Mouse (Mus musculus): ENCODE results near the gene Fgf4.

Gene Fgf4

DNA sequence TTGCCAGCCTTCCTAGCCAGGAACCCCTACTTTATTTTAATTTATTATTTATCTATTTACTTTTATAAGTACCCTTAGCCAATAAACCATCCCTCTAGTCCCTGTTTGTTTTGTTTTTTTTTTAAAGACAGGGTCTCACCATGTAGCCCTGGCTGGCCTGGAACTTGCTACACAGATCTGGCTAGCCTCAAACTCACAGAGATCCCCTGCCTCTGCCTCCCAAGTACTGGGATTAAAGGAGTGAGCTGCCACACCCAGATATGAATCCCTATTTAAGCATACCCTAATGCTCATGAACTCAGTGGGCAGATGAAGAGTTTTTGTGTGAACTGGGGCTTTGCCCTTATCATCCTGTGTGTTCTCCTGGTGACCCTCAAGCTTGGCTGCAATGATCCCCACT is at the start of gene Fgf4:
Fgf4 (plus strand) TSS at position 301 of the 400 bp plus-strand sequence.
- no peak for DNase-seq (ENCODE audit: low read depth in 2 of 2, low spot score in 2 of 2)

DNA sequence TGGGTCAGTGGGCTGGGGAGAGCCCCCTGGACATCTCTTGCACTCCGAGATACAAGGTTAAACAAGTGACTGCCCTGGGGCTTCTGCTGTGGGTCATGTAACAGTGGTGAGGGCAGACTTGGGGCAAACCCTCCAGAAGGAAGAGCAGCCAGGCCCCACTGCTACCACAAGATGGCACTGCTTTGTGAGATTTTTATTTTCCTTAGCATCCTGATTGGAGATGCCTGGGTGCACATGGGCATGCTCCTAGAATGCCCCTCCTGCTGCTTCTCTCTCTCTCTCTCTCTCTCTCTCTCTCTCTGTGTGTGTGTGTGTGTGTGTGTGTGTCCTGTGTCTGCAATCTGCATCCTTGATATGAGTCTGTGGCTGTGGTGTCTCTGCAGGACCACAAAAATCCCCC is 48.7 kb upstream of the Fgf4 start:
- no peak for DNase-seq (ENCODE audit: low read depth in 2 of 2, low spot score in 2 of 2)

- no peak for DNase-seq (ENCODE audit: low read depth in 2 of 2, low spot score in 2 of 2)
Measured at GRCm38 (mm10) chr7:144807036-144807435, 40.1 kb upstream of the Fgf4 start.

DNA sequence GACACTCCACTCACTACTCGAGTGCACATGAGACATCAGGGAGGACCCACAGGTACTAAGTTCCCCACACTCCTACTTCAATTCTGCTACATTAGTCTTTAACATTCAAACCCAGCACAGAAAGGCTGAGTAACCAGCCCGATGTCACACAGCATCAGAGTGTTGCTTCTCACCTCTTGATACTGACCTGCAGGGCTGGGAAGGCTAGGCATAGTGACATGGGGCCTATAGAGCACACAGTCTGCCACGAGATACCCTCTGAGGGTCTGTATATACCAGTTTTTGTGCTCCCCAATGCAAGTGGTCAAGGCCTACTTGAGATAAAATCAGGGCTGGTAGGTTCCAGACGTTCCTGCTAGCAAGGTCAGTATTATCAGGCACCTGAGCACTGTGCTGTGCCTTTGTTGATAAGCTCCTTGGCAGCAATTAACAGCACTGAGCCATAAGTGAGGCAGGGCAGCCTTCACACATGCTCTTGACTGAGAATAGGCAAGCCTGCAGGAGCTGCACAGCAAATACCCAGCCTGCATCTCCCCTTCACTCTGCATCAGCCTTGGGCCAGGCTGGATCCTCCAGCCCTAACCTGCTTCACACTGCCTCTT is 39.1 kb upstream of the Fgf4 start:
- DNase-seq (ENCODE audit: low read depth in 2 of 2, low spot score in 2 of 2) = no peak

DNA sequence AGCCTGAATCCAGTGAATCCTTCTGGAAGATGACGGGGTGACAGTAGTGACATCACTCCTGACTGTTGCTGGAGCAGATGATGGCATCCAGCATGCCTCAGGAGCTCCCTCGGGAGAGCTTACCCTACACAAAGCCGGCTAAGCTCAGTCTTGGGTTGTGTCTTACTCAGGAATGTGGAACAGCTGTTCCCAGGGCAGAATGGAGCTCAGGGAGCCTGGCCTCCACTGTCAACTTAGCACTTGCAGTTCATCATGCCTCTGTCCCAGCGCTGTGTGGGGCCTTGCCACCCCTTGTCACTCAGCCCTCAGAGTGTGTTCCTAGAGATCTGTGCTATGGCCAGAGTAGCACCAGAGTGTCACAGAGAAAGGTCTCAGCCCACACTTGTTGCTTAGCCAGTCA is 35.6 kb upstream of the Fgf4 start:
- DNase-seq (ENCODE audit: low read depth in 2 of 2, low spot score in 2 of 2) = no peak

DNA sequence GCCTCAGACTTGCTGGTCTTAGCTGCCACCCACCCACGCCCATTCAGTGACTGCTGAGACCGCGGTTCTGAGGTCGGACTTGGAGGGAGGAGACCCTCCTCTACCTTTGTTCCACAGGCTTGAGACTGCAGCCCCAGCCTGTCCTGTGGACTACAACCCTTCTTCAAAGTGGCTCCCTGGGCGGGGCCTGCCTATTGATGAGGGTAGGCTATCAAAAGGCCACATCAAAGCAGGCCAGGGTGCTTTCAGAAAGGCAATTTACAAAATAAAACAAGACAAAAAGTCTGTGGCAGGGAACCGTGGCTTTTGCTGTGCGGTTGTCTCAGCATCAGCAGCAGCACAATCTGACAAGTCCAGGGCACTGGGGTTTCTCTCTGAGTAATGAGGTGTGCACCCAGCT is 25.3 kb upstream of the Fgf4 start:
- DNase-seq (ENCODE audit: low read depth in 2 of 2, low spot score in 2 of 2) = no peak

- DNase-seq (ENCODE audit: low read depth in 2 of 2, low spot score in 2 of 2) = no peak
Measured at GRCm38 (mm10) chr7:144823988-144824387, 23.2 kb upstream of the Fgf4 start.

GRCm38 (mm10) chr7:144828369-144828768 is 18.8 kb upstream of the Fgf4 start:
- DNase-seq (ENCODE audit: low read depth in 2 of 2, low spot score in 2 of 2) = no peak

DNA sequence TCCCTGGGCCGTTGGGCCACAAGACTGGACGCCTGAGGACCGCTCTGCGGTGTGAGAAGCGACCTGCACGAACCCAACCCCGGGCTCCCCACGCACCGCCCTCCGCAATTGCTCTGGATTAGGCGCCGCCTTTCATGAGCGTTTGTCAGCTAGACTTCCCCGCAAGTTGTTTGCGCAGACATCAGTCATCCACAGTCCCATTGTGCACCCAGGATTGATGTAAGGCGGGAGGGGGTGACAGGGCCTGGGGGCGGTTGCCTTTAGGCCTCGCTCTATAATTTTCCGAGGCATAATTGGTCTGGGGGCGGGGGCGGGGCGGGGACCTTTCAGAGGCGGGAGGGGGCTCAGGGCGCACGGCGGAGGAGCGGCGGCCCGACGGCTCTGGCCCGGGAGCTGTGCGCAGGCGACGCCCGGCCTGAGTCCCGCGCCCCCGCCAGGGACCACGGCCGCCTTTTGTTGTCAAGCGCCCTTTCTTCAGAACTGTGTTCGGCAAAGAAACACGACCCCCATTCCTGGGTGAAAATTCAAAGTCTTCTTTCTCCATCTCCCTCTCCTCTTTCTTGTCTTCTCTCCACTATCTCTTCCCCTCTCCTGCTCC is 9.2 kb upstream of the Fgf4 start, which contains the start of gene Fgf3:
Fgf3 (plus strand) TSS at position 193 of the 598 bp plus-strand sequence.
- DNase-seq (ENCODE audit: low read depth in 2 of 2, low spot score in 2 of 2) = no peak

GRCm38 (mm10) chr7:144838522-144839503 is 8.4 kb upstream of the Fgf4 start:
- DNase-seq (ENCODE audit: low read depth in 2 of 2, low spot score in 2 of 2) = no peak

- DNase-seq (ENCODE audit: low read depth in 2 of 2, low spot score in 2 of 2) = peak in 1 of 2 experiments; percentile 20
Measured at GRCm38 (mm10) chr7:144846158-144846557, 1.0 kb upstream of the Fgf4 start.

DNA sequence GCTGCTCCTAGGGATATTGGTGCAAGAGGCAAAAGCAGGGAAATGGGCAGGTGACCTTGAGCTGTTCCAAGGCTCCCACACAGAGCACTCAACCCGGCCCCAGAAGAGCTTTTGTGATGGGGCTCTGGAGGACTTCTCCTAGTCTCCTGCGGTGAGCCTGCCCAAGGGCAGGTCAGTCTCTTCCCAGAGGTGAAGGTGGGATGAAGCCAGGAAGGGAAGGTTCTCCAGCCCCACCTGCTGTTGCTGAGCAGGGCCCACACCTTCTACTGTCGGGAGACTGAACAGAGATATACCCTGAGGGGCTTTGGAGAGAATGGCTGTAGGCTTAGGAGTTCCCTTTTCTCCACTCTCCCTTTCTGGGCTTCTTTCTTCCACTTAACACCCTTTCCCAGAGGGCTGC is 4.2 kb downstream of the Fgf4 start:
- DNase-seq (ENCODE audit: low read depth in 2 of 2, low spot score in 2 of 2) = no peak

DNA sequence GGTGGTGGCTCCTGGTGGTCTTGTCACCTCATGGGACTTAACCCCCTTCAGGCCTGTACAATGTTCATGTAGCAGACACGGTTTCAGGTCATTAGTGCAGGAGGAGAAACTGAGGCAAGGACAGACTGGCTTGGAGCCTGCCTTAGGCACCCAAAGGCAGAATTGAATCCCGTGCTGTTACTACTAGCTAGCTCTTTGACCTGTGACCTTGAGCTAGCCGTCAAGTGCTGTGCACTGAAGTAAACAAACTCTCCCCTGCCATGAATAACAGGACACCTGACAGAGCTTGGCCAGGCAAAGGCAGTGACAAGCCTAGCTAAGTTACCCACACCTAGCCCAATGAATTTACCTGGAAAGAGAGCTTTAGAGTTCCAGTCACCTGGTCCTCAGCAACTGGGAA is 7.8 kb downstream of the Fgf4 start:
- DNase-seq (ENCODE audit: low read depth in 2 of 2, low spot score in 2 of 2) = no peak

DNA sequence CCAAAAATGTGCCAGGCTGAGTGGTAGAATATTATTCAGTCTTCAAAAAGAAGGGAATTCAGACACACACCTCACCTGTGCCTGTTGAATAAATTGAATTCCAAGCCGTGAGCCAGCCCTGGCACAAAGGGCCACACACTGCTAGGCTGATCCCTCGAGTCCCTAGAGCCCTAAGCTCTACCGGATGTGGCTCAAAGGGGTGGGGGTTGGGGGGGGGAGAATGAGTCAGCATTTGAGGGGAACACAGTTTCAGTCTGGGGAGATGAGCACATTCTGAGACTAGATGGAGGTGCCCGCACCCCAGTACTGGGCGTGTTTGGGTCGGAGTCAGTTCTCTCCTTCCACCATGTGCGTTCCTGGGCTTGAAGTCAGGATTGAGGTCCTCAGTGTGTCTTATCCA is 10.0 kb downstream of the Fgf4 start:
- no peak for DNase-seq (ENCODE audit: low read depth in 2 of 2, low spot score in 2 of 2)

GRCm38 (mm10) chr7:144857826-144858342 is 10.7 kb downstream of the Fgf4 start:
- DNase-seq (ENCODE audit: low read depth in 2 of 2, low spot score in 2 of 2) = no peak

DNA sequence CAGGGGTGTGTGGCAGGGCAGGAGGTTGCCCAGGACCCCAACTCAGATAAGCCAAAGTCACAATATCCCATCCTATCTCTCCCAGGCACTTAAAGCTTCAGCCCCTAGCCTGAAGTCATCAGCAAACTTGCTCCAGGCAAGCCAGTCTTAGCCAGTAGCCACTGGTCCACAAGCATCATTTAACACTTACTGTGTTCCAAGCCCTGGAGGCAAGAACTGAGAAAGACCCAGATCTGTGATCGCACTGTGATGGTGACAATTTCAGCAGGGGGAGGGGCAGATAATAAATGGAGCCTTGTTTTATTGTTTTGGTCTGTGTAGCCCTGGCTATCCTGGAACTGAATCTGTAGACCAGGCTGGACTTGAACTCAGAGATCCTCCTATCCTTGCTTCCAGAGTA is 11.5 kb downstream of the Fgf4 start:
- no peak for DNase-seq (ENCODE audit: low read depth in 2 of 2, low spot score in 2 of 2)

DNA sequence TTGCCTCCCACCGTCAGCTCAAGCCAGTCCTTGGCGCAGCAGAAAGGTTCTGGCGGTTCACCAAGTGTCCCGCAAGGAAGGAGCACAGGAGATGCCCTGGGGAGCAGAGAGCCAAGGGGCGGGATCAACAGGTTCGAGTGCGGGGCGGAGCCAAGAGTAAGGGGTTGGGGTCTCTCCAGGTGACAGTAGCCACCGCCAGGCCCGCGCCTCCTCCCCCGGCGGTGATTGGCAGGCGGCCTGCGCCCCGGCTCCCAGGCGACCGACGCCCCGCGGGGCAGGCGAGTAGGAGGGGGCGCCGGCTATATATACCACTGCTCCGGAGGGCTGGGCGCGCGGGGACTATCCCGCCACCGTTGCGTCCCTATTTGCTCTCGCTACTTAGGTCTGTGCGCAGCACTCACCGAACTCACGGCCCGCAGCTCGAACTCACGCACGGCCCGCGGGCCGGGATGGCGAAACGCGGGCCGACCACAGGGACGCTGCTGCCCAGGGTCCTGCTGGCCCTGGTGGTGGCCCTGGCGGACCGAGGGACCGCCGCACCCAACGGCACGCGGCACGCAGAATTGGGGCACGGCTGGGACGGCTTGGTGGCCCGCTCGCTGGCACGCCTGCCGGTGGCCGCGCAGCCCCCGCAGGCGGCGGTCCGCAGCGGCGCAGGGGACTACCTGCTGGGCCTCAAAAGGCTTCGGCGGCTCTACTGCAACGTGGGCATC is 14.0 kb downstream of the Fgf4 start:
- no peak for DNase-seq (ENCODE audit: low read depth in 2 of 2, low spot score in 2 of 2)

- no peak for DNase-seq (ENCODE audit: low read depth in 2 of 2, low spot score in 2 of 2)
Measured at GRCm38 (mm10) chr7:144861769-144862070, 14.6 kb downstream of the Fgf4 start.

GRCm38 (mm10) chr7:144862126-144862525 is 15.0 kb downstream of the Fgf4 start:
- DNase-seq (ENCODE audit: low read depth in 2 of 2, low spot score in 2 of 2) = no peak

DNA sequence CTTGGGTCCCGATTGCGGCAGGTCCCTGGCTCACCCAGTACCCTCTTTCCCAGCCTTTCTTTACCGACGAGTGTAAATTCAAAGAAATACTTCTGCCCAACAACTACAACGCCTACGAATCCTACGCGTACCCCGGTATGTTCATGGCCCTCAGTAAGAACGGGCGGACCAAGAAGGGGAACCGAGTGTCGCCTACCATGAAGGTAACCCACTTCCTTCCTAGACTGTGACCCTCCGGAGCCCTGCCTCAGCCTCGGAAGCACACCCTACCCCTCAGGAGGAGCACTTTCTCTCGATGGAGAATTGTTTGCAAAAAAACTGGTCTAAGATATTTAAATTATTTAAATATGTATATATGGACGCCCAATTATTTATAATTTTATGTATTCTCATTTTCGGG is 15.5 kb downstream of the Fgf4 start:
- DNase-seq (ENCODE audit: low read depth in 2 of 2, low spot score in 2 of 2) = no peak

GRCm38 (mm10) chr7:144863196-144863595 is 16.0 kb downstream of the Fgf4 start:
- DNase-seq (ENCODE audit: low read depth in 2 of 2, low spot score in 2 of 2) = no peak
